Mouse (Mus musculus): ENCODE results near the gene Aurkaip1. TPM values are rescaled to one million over a fixed set of nuclear protein-coding genes. Genes with fewer than 3 reads are reported as not detected.

Gene Aurkaip1
- polyA plus RNA-seq, 1 experiment from 2014 or later = 121 TPM

DNA sequence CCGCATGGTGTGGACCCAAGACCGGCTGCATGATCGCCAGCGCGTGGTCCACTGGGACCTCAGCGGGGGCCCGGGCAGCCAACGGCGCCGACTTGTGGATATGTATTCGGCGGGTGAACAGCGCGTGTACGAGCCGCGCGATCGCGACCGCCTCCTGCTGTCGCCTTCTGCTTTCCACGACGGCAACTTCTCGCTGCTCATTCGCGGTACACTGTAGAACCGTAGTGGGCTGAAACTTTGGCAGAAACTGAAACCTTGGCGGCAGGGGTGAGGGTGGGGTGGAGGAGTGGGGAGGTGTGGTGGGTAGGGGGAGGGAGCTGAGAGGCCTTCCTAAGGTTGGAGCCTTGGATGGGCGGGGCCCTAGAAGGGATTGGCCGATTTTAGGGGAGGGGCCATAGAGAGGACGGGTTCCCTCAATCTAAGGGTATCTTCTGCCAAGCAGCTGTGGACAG is 10.0 kb downstream of the Aurkaip1 start:
- Histone ChIP-seq H3K27me3 (ENCODE audit: control insufficient read depth, insufficient read depth, low read length) (no peaks in the 10 kb centered on the region), H3K27ac (replicated peaks; ENCODE audit: low read depth, low read length) (no peak overlapping the region), H3K4me3 (ENCODE audit: low read depth, low read length) (peak overlapping the region; percentile 48), H3K9ac (replicated peaks; ENCODE audit: low read length) (peak overlapping the region; percentile 59), H3K4me2 (ENCODE audit: low read depth, low read length) (peak overlapping the region; percentile 86), H3K9me3 (replicated peaks; ENCODE audit: control insufficient read depth, low read length) (no peaks in the 10 kb centered on the region), H3K36me3 (replicated peaks; ENCODE audit: control insufficient read depth, insufficient read depth, low read depth, low read length) (no peaks in the 10 kb centered on the region), H3K4me1 (ENCODE audit: control insufficient read depth, insufficient read depth, low read length) (peaks cover 6% of the 10 kb centered on the region)
- peak; percentile 68 for DNase-seq (ENCODE audit: low spot score)
- peak; percentile 57; the same call in 1 of the 2 replicates for ATAC-seq (replicated peaks; ENCODE audit: insufficient number of reproducible peaks, low FRiP score, low TSS enrichment, low read depth)
- 1% methylated on average over 32 of the region's 32 CpGs for WGBS

DNA sequence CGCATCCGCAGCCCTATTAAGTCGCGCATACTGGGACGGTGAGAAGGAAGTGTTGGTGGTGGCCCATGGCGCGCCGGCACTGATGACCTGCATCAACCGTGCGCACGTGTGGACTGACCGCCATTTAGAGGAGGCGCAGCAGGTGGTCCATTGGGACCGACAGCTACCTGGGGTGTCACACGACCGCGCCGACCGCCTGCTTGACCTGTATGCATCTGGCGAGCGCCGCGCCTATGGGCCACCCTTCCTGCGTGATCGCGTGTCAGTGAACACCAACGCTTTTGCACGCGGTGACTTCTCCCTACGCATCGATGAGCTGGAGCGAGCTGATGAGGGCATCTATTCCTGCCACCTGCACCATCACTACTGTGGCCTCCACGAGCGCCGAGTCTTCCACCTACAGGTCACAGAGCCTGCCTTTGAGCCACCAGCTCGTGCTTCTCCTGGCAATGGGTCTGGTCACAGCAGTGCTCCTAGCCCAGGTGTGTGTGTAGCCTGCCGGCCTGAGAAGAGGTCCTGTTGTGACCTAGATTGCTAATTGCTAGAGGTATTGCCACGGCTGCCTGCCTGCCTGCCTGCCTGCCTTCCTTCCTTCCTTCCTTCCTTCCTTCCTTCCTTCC is 10.7 kb downstream of the Aurkaip1 start:
- DNase-seq (ENCODE audit: low spot score) = no peak
- Histone ChIP-seq H3K4me1 (ENCODE audit: control insufficient read depth, insufficient read depth, low read length) (peaks cover 6% of the 10 kb centered on the region), H3K4me2 (ENCODE audit: low read depth, low read length) (peak overlapping the region; percentile 86), H3K9ac (replicated peaks; ENCODE audit: low read length) (no peak overlapping the region), H3K4me3 (ENCODE audit: low read depth, low read length) (peak overlapping the region; percentile 48; the same call in 1 of the 2 replicates), H3K9me3 (replicated peaks; ENCODE audit: control insufficient read depth, low read length) (no peaks in the 10 kb centered on the region), H3K27ac (replicated peaks; ENCODE audit: low read depth, low read length) (no peak overlapping the region), H3K36me3 (replicated peaks; ENCODE audit: control insufficient read depth, insufficient read depth, low read depth, low read length) (no peaks in the 10 kb centered on the region), H3K27me3 (ENCODE audit: control insufficient read depth, insufficient read depth, low read length) (no peaks in the 10 kb centered on the region)
- 41% methylated on average over 38 of the region's 38 CpGs for WGBS
- ATAC-seq (replicated peaks; ENCODE audit: insufficient number of reproducible peaks, low FRiP score, low TSS enrichment, low read depth) = no peak

DNA sequence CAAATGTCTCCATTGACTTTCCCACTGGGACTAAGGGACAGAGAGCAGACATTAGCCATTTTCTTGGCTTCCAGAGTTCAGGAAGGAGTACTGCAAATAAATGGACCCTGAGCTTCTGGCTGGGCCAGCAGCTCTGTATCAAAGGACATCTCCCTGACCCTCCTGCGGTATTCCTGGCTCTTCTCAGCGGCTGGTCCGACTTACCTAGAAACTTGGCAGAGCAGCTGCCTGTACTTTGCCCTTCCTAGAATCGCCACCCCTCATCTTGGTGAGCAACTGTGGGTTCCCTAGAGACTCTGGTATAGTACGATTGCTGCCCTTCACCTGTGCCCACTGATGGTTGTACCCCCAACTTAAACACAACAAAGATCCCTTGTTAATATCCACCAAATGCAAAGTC is 12.2 kb downstream of the Aurkaip1 start:
- WGBS = 90% methylated on average over 5 of the region's 5 CpGs
- H3K27me3 ChIP-seq (ENCODE audit: control insufficient read depth, insufficient read depth, low read length) = no peaks in the 10 kb centered on the region
- no peaks in the 10 kb centered on the region for H3K9me3 ChIP-seq (replicated peaks; ENCODE audit: control insufficient read depth, low read length)
- H3K4me1 ChIP-seq (ENCODE audit: control insufficient read depth, insufficient read depth, low read length) = peaks cover 6% of the 10 kb centered on the region
- no peak overlapping the region for H3K4me3 ChIP-seq (ENCODE audit: low read depth, low read length)
- H3K4me2 ChIP-seq (ENCODE audit: low read depth, low read length) = no peak overlapping the region
- no peak overlapping the region for H3K9ac ChIP-seq (replicated peaks; ENCODE audit: low read length)
- no peak for ATAC-seq (replicated peaks; ENCODE audit: insufficient number of reproducible peaks, low FRiP score, low TSS enrichment, low read depth)
- no peak overlapping the region for H3K27ac ChIP-seq (replicated peaks; ENCODE audit: low read depth, low read length)
- H3K36me3 ChIP-seq (replicated peaks; ENCODE audit: control insufficient read depth, insufficient read depth, low read depth, low read length) = no peaks in the 10 kb centered on the region
- DNase-seq (ENCODE audit: low spot score) = no peak

- Histone ChIP-seq H3K9ac (replicated peaks; ENCODE audit: low read length) (peak within 1 kb of the TSS; percentile 82), H3K4me2 (ENCODE audit: low read depth, low read length) (peak within 1 kb of the TSS; percentile 90), H3K27me3 (ENCODE audit: control insufficient read depth, insufficient read depth, low read length) (no peaks in the 10 kb centered on the region), H3K9me3 (replicated peaks; ENCODE audit: control insufficient read depth, low read length) (no peaks in the 10 kb centered on the region), H3K4me1 (ENCODE audit: control insufficient read depth, insufficient read depth, low read length) (no peaks in the 10 kb centered on the region; the same call in 1 of the 2 replicates), H3K4me3 (ENCODE audit: low read depth, low read length) (peak within 1 kb of the TSS; percentile 79), H3K36me3 (replicated peaks; ENCODE audit: control insufficient read depth, insufficient read depth, low read depth, low read length) (no peaks in the 10 kb centered on the region), H3K27ac (replicated peaks; ENCODE audit: low read depth, low read length) (no peak within 1 kb of the TSS; the same call in 1 of the 2 replicates)
- peak; percentile 82 for ATAC-seq (replicated peaks; ENCODE audit: insufficient number of reproducible peaks, low FRiP score, low TSS enrichment, low read depth)
- peak; percentile 93 for DNase-seq (ENCODE audit: low spot score)
- WGBS = 2% methylated on average over 53 of the region's 65 CpGs
Observed at GRCm38 (mm10) chr4:155846871-155847578, 16.0 kb downstream of the Aurkaip1 start, which contains the start of gene Dvl1. Gene Dvl1, plus strand, starts transcription at chr4:155847402.

DNA sequence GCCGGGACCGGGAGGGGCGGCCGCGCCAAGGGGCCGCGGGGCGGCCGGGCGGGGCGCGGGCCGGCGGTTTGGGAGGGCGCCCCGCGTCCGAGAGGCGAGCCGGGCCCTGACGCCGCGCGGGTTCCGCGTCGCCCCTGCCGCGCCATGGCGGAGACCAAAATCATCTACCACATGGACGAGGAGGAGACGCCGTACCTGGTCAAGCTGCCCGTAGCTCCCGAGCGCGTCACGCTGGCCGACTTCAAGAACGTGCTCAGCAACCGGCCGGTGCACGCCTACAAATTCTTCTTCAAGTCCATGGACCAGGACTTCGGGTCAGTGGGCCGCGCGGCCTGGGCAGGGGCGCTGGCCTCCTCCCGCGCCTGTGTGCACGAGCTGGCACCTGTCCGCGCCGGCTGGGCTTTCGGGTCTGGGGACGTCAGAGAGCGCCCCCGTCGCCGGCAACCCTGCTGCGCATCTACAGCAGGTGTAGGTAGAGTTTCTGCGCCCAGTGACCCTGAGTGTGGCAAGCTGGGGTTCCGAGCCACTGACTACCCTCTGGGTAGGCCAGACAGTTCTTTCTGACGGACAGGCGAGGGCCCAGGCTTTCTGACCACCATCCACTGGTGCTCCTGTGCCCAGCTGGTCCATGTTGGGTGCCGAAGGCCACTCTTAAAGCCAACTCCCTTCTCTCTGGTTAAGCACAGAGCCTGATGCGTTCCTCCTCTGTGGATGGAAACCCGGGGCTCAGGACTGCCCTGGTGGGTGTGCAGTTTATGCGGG is 16.7 kb downstream of the Aurkaip1 start:
- Histone ChIP-seq H3K36me3 (replicated peaks; ENCODE audit: control insufficient read depth, insufficient read depth, low read depth, low read length) (no peaks in the 10 kb centered on the region), H3K27me3 (ENCODE audit: control insufficient read depth, insufficient read depth, low read length) (no peaks in the 10 kb centered on the region), H3K9ac (replicated peaks; ENCODE audit: low read length) (peak overlapping the region; percentile 82), H3K27ac (replicated peaks; ENCODE audit: low read depth, low read length) (no peak overlapping the region; the same call in 1 of the 2 replicates), H3K4me1 (ENCODE audit: control insufficient read depth, insufficient read depth, low read length) (no peaks in the 10 kb centered on the region; the same call in 1 of the 2 replicates), H3K4me2 (ENCODE audit: low read depth, low read length) (peak overlapping the region; percentile 90), H3K9me3 (replicated peaks; ENCODE audit: control insufficient read depth, low read length) (no peaks in the 10 kb centered on the region), H3K4me3 (ENCODE audit: low read depth, low read length) (peak overlapping the region; percentile 79)
- 2% methylated on average over 58 of the region's 69 CpGs for WGBS
- ATAC-seq (replicated peaks; ENCODE audit: insufficient number of reproducible peaks, low FRiP score, low TSS enrichment, low read depth) (peak; percentile 39), DNase-seq (ENCODE audit: low spot score) (peak; percentile 40)

DNA sequence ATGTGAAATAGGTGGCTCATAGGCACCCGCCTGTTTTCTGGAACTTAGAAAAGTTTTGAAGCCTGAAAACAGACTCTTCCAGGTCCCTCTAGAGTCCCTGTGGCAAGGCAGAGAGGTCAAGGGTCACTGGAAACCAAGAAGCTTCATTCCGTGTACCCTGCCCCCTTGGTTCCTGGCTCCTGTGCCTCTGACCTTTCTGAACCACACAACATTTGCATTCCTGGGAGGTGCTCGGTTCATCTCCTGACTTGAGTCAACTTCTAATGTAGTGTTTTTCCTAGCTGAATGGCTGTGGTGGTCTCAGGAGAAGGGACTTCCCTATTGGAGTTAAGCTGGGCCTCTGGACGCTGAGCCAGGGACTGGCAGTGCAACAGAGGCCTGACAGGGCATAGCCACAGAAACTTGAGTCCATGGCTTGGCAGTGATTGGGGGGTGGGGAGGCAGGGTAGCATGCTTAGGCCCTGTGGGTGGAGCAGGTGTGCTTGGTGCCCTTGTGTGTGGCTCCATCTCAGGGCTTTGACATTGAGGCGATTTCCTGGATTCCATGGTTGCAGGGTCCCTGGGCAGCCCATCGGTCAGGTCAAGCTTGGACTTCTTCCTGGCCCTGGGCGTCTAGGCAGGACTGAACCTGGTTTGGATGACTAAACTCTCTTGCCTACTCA is 17.5 kb downstream of the Aurkaip1 start:
- peak overlapping the region; percentile 79 for H3K4me3 ChIP-seq (ENCODE audit: low read depth, low read length)
- ATAC-seq (replicated peaks; ENCODE audit: insufficient number of reproducible peaks, low FRiP score, low TSS enrichment, low read depth) (no peak), DNase-seq (ENCODE audit: low spot score) (no peak)
- H3K9ac ChIP-seq (replicated peaks; ENCODE audit: low read length) = no peak overlapping the region; the same call in 1 of the 2 replicates
- no peaks in the 10 kb centered on the region for H3K36me3 ChIP-seq (replicated peaks; ENCODE audit: control insufficient read depth, insufficient read depth, low read depth, low read length)
- no peak overlapping the region for H3K27ac ChIP-seq (replicated peaks; ENCODE audit: low read depth, low read length)
- peak overlapping the region; percentile 90 for H3K4me2 ChIP-seq (ENCODE audit: low read depth, low read length)
- 55% methylated on average over 7 of the region's 7 CpGs for WGBS
- H3K4me1 ChIP-seq (ENCODE audit: control insufficient read depth, insufficient read depth, low read length) = no peaks in the 10 kb centered on the region; the same call in 1 of the 2 replicates
- H3K9me3 ChIP-seq (replicated peaks; ENCODE audit: control insufficient read depth, low read length) = no peaks in the 10 kb centered on the region
- H3K27me3 ChIP-seq (ENCODE audit: control insufficient read depth, insufficient read depth, low read length) = no peaks in the 10 kb centered on the region

DNA sequence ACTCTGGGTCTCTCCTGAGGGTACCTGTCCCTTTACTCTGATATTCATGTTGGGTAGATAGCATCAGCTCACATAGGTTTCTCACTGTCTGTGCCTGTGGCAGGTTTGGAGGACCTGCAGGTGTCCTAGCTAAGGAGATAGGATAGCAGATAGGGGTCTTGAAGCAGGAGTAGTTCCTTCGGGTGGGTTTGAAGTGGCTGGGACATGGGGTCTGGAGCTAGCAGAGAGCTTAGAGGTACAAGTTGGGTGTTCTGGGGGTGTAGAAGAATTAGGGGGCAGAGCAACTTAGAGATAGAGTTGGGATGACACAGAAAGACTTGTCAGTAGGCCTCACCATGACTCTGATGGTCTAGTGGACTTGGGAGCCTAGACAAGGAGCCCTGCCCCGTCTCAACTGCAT is 18.3 kb downstream of the Aurkaip1 start:
- Histone ChIP-seq H3K4me2 (ENCODE audit: low read depth, low read length) (no peak overlapping the region), H3K36me3 (replicated peaks; ENCODE audit: control insufficient read depth, insufficient read depth, low read depth, low read length) (no peaks in the 10 kb centered on the region), H3K9me3 (replicated peaks; ENCODE audit: control insufficient read depth, low read length) (no peaks in the 10 kb centered on the region), H3K9ac (replicated peaks; ENCODE audit: low read length) (no peak overlapping the region), H3K27me3 (ENCODE audit: control insufficient read depth, insufficient read depth, low read length) (no peaks in the 10 kb centered on the region), H3K27ac (replicated peaks; ENCODE audit: low read depth, low read length) (no peak overlapping the region), H3K4me1 (ENCODE audit: control insufficient read depth, insufficient read depth, low read length) (no peaks in the 10 kb centered on the region; the same call in 1 of the 2 replicates), H3K4me3 (ENCODE audit: low read depth, low read length) (no peak overlapping the region)
- ATAC-seq (replicated peaks; ENCODE audit: insufficient number of reproducible peaks, low FRiP score, low TSS enrichment, low read depth) = no peak
- DNase-seq (ENCODE audit: low spot score) = no peak
- 94% methylated on average over 2 of the region's 2 CpGs for WGBS

Measured in embryonic facial prominence, embryonic 11.5 days (tissue).